Mouse (Mus musculus): ENCODE data around the gene Dusp8. TPM values are rescaled to one million over a fixed set of nuclear protein-coding genes. Genes with fewer than 3 reads are reported as not detected.

Dusp8 gene
- polyA plus RNA-seq, 1 experiment from 2014 or later: 141 TPM

GRCm38 (mm10) chr7:142080876-142081275 lies 14.8 kb downstream of the Dusp8 start:
- 0 out of 2 replicates have a peak, but pooled peaks cover 3% of the 10 kb centered on the region for H3K4me1 ChIP-seq (ENCODE audit: control insufficient read depth, insufficient read depth, low read length)
- ATAC-seq (ENCODE audit: low read depth): no peak
- H3K9me3 ChIP-seq (ENCODE audit: control insufficient read depth, low read length): no peaks in the 10 kb centered on the region
- no peak overlapping the region for H3K4me3 ChIP-seq (ENCODE audit: low read depth, low read length)
- no peak overlapping the region for H3K9ac ChIP-seq (replicated peaks; ENCODE audit: low read depth, low read length)
- peaks cover 35% of the 10 kb centered on the region for H3K36me3 ChIP-seq (ENCODE audit: control insufficient read depth, insufficient read depth, low read length)
- H3K27me3 ChIP-seq (ENCODE audit: control insufficient read depth, insufficient read depth, low read length): no peaks in the 10 kb centered on the region
- WGBS: 74% methylated on average over 2 of the region's 2 CpGs
- no peak overlapping the region for H3K4me2 ChIP-seq (ENCODE audit: low read depth, low read length)
- H3K27ac ChIP-seq (ENCODE audit: low read depth, low read length): no peak overlapping the region

- WGBS: 31% methylated on average over 5 of the region's 5 CpGs
- Histone ChIP-seq H3K9ac (replicated peaks; ENCODE audit: low read depth, low read length) (no peak overlapping the region), H3K9me3 (ENCODE audit: control insufficient read depth, low read length) (no peaks in the 10 kb centered on the region), H3K36me3 (ENCODE audit: control insufficient read depth, insufficient read depth, low read length) (peaks cover 27% of the 10 kb centered on the region), H3K27ac (ENCODE audit: low read depth, low read length) (no peak overlapping the region), H3K4me3 (ENCODE audit: low read depth, low read length) (no peak overlapping the region), H3K4me2 (ENCODE audit: low read depth, low read length) (no peak overlapping the region), H3K27me3 (ENCODE audit: control insufficient read depth, insufficient read depth, low read length) (no peaks in the 10 kb centered on the region), H3K4me1 (ENCODE audit: control insufficient read depth, insufficient read depth, low read length) (0 out of 2 replicates have a peak, but pooled peaks cover 3% of the 10 kb centered on the region)
- ATAC-seq (ENCODE audit: low read depth): no peak
Observed at GRCm38 (mm10) chr7:142079365-142079764, 16.3 kb downstream of the Dusp8 start.

- Histone ChIP-seq H3K4me1 (ENCODE audit: control insufficient read depth, insufficient read depth, low read length) (0 out of 2 replicates have a peak, but pooled peaks cover under 1% of the 10 kb centered on the region), H3K4me3 (ENCODE audit: low read depth, low read length) (no peak overlapping the region), H3K9ac (replicated peaks; ENCODE audit: low read depth, low read length) (no peak overlapping the region), H3K36me3 (ENCODE audit: control insufficient read depth, insufficient read depth, low read length) (peaks cover 13% of the 10 kb centered on the region), H3K9me3 (ENCODE audit: control insufficient read depth, low read length) (no peaks in the 10 kb centered on the region), H3K27ac (ENCODE audit: low read depth, low read length) (no peak overlapping the region), H3K27me3 (ENCODE audit: control insufficient read depth, insufficient read depth, low read length) (no peaks in the 10 kb centered on the region), H3K4me2 (ENCODE audit: low read depth, low read length) (no peak overlapping the region)
- peak; percentile 17; the same call in 1 of the 2 replicates for ATAC-seq (ENCODE audit: low read depth)
- WGBS: 61% methylated on average over 3 of the region's 3 CpGs
Observed at GRCm38 (mm10) chr7:142077138-142077537, 18.5 kb downstream of the Dusp8 start.

- Histone ChIP-seq H3K9ac (replicated peaks; ENCODE audit: low read depth, low read length) (no peak overlapping the region), H3K27ac (ENCODE audit: low read depth, low read length) (no peak overlapping the region), H3K9me3 (ENCODE audit: control insufficient read depth, low read length) (no peaks in the 10 kb centered on the region), H3K4me1 (ENCODE audit: control insufficient read depth, insufficient read depth, low read length) (no peaks in the 10 kb centered on the region), H3K4me3 (ENCODE audit: low read depth, low read length) (no peak overlapping the region), H3K4me2 (ENCODE audit: low read depth, low read length) (no peak overlapping the region), H3K27me3 (ENCODE audit: control insufficient read depth, insufficient read depth, low read length) (no peaks in the 10 kb centered on the region), H3K36me3 (ENCODE audit: control insufficient read depth, insufficient read depth, low read length) (no peaks in the 10 kb centered on the region)
- 78% methylated on average over 8 of the region's 8 CpGs for WGBS
- no peak for ATAC-seq (ENCODE audit: low read depth)
Observed at GRCm38 (mm10) chr7:142074146-142074886, 21.3 kb downstream of the Dusp8 start.

DNA sequence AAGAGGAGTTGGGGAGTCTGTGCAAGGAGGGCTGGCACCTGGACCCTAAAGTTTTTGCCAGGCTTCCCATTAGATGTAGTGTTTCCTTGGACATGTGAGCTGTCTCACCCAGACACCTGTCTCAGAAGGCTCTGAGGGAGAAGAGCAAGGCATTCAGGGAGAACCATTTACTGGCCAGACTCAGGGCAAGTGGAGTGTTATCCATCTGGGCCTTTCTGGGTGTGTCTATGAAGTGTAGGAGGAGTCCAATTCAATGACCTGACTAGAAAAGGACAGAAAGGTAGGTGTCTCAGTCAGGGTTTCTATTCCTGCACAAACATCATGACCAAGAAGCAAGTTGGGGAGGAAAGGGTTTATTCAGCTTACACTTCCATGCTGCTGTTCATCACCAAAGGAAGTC lies 23.9 kb downstream of the Dusp8 start:
- H3K36me3 ChIP-seq (ENCODE audit: control insufficient read depth, insufficient read depth, low read length): no peaks in the 10 kb centered on the region
- H3K27me3 ChIP-seq (ENCODE audit: control insufficient read depth, insufficient read depth, low read length): no peaks in the 10 kb centered on the region
- H3K9me3 ChIP-seq (ENCODE audit: control insufficient read depth, low read length): no peaks in the 10 kb centered on the region
- no peaks in the 10 kb centered on the region for H3K4me1 ChIP-seq (ENCODE audit: control insufficient read depth, insufficient read depth, low read length)
- ATAC-seq (ENCODE audit: low read depth): no peak
- no peak overlapping the region for H3K9ac ChIP-seq (replicated peaks; ENCODE audit: low read depth, low read length)
- no peak overlapping the region for H3K27ac ChIP-seq (ENCODE audit: low read depth, low read length)
- no peak overlapping the region for H3K4me3 ChIP-seq (ENCODE audit: low read depth, low read length)
- no peak overlapping the region for H3K4me2 ChIP-seq (ENCODE audit: low read depth, low read length)

GRCm38 (mm10) chr7:142071212-142071578 lies 24.4 kb downstream of the Dusp8 start:
- Histone ChIP-seq H3K4me3 (ENCODE audit: low read depth, low read length) (peak overlapping the region; percentile 16; the same call in 1 of the 2 replicates), H3K27ac (ENCODE audit: low read depth, low read length) (no peak overlapping the region), H3K9ac (replicated peaks; ENCODE audit: low read depth, low read length) (peak overlapping the region; percentile 32; the same call in 1 of the 2 replicates), H3K27me3 (ENCODE audit: control insufficient read depth, insufficient read depth, low read length) (no peaks in the 10 kb centered on the region), H3K4me1 (ENCODE audit: control insufficient read depth, insufficient read depth, low read length) (no peaks in the 10 kb centered on the region), H3K36me3 (ENCODE audit: control insufficient read depth, insufficient read depth, low read length) (no peaks in the 10 kb centered on the region), H3K4me2 (ENCODE audit: low read depth, low read length) (peak overlapping the region; percentile 46), H3K9me3 (ENCODE audit: control insufficient read depth, low read length) (no peaks in the 10 kb centered on the region)
- ATAC-seq (ENCODE audit: low read depth): peak; percentile 78
- 4% methylated on average over 10 of the region's 10 CpGs for WGBS

DNA sequence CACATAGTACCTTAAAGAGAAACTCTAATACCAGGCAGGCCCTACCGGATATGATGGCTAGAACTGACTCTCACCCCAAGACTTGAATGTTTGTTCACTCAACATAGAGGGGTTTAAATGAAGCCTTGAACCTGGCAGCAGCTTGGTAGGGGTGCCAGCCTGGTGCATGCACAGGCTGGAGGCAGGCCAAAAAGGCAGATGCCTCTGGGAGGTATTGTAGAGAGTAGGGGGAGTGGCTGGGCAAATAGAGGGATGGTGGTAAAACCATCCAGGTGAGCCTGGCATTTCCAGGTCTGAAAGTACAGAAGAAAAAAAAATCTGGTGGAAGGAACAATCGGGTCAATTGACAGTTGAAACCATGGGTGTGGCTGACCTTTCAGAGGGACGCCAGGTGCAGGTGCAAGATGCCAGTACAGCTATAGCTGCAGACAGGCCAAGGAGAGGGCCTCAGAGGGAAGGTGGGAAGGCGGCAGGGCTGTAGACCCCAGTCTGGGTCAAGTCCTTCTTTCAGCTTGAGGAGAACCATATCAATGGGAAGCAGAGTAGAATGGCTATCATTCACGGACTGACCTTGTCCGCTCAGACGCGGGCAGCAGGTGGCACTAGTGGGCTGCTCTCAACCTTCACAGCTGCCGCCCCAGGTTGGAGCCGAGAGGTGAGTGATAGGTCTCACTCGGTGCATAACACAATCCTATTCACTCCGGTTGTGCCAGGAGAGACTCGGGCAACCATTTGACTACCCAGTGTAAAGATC lies 25.0 kb downstream of the Dusp8 start:
- 18% methylated on average over 13 of the region's 13 CpGs for WGBS
- no peaks in the 10 kb centered on the region for H3K36me3 ChIP-seq (ENCODE audit: control insufficient read depth, insufficient read depth, low read length)
- no peak overlapping the region for H3K27ac ChIP-seq (ENCODE audit: low read depth, low read length)
- no peaks in the 10 kb centered on the region for H3K9me3 ChIP-seq (ENCODE audit: control insufficient read depth, low read length)
- peak overlapping the region; percentile 16; the same call in 1 of the 2 replicates for H3K4me3 ChIP-seq (ENCODE audit: low read depth, low read length)
- peak overlapping the region; percentile 32; the same call in 1 of the 2 replicates for H3K9ac ChIP-seq (replicated peaks; ENCODE audit: low read depth, low read length)
- no peaks in the 10 kb centered on the region for H3K27me3 ChIP-seq (ENCODE audit: control insufficient read depth, insufficient read depth, low read length)
- no peaks in the 10 kb centered on the region for H3K4me1 ChIP-seq (ENCODE audit: control insufficient read depth, insufficient read depth, low read length)
- ATAC-seq (ENCODE audit: low read depth): peak; percentile 89
- H3K4me2 ChIP-seq (ENCODE audit: low read depth, low read length): peak overlapping the region; percentile 46

DNA sequence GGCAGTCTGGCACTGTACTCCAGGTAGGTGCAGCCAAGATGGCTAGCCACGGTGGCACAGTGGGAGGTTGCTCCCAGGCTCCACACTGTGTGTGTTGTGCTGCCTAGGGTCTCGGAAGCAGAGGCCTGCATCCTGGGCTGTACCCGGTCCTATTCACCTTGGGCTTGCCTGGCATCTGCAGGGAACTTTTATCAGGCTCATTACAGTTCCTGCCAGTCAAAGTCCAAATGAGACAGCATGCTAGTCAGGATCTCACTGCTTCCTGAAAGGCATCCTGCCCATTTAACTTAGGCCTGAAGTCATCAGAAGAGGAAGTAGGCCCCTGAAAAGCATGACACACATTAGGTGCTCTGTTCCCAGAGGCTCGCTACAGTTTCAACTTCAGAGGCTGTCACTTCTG lies 27.2 kb downstream of the Dusp8 start:
- Histone ChIP-seq H3K4me2 (ENCODE audit: low read depth, low read length) (no peak overlapping the region), H3K9me3 (ENCODE audit: control insufficient read depth, low read length) (no peaks in the 10 kb centered on the region), H3K36me3 (ENCODE audit: control insufficient read depth, insufficient read depth, low read length) (no peaks in the 10 kb centered on the region), H3K27ac (ENCODE audit: low read depth, low read length) (no peak overlapping the region), H3K4me3 (ENCODE audit: low read depth, low read length) (no peak overlapping the region), H3K27me3 (ENCODE audit: control insufficient read depth, insufficient read depth, low read length) (no peaks in the 10 kb centered on the region), H3K9ac (replicated peaks; ENCODE audit: low read depth, low read length) (no peak overlapping the region), H3K4me1 (ENCODE audit: control insufficient read depth, insufficient read depth, low read length) (no peaks in the 10 kb centered on the region)
- 60% methylated on average over 4 of the region's 4 CpGs for WGBS
- no peak for ATAC-seq (ENCODE audit: low read depth)
